Mouse (Mus musculus) limb, embryonic 13.5 days (tissue): Measurements from ENCODE around the gene Rtkn2. TPM values are rescaled to one million over a fixed set of nuclear protein-coding genes. Genes with fewer than 3 reads are reported as not detected.

Source experiments
- ATAC-seq: fragments of 200-750 bp; cut with Nextera tagmentation; 2 replicates; pipeline ENCODE4 v1.8.0; 2017; ENCODE audit warnings: low read depth, moderate number of reproducible peaks, moderate TSS enrichment; ENCODE audit not compliant: low FRiP score
- H3K27ac ChIP-seq: fragments of 300-500 bp; sonication (generic); 2 replicates; pipeline ENCODE4 v1.5.1; 2015; ENCODE audit warnings: inconsistent platforms, mild to moderate bottlenecking, moderate library complexity
- H3K27me3 ChIP-seq: fragments of 300-500 bp; sonication (generic); 2 replicates; pipeline ENCODE4 v1.6.1; 2015; ENCODE audit warnings: mild to moderate bottlenecking, inconsistent platforms
- H3K36me3 ChIP-seq: fragments of 300-500 bp; sonication (generic); 2 replicates; pipeline ENCODE4 v1.6.1; 2015; ENCODE audit warnings: inconsistent platforms, mild to moderate bottlenecking, moderate library complexity
- H3K4me1 ChIP-seq: fragments of 300-500 bp; sonication (generic); 2 replicates; pipeline ENCODE4 v1.6.1; 2015; ENCODE audit warnings: inconsistent platforms
- H3K4me2 ChIP-seq: fragments of 300-500 bp; sonication (generic); replicated peaks from 2 replicates; pipeline ENCODE4 v1.6.1; 2015; ENCODE audit warnings: inconsistent platforms, mild to moderate bottlenecking, moderate library complexity
- H3K4me3 ChIP-seq: fragments of 300-500 bp; sonication (generic); 2 replicates; pipeline ENCODE4 v1.5.1; 2015; ENCODE audit warnings: moderate library complexity, mild to moderate bottlenecking, inconsistent platforms
- H3K9ac ChIP-seq: fragments of 300-500 bp; sonication (generic); 2 replicates; pipeline ENCODE4 v1.6.1; 2015; ENCODE audit warnings: mild to moderate bottlenecking, inconsistent platforms
- H3K9me3 ChIP-seq: fragments of 300-500 bp; sonication (generic); 2 replicates; pipeline ENCODE4 v1.6.1; 2016; ENCODE audit warnings: inconsistent platforms
- WGBS: fragments of 180-500 bp; shearing (Covaris S2); methylation state at CpG from one replicate; pipeline ENCODE4 v1.1.7; 2015; 5-methylcytosine and 5-hydroxymethylcytosine counted together
- polyA plus RNA-seq: library from polyadenylated mRNA; unstranded; fragments of >200 nt; fragmentation: Nextera tagmentation; extraction: Ambion mirVana; gene quantifications from 2 replicates; pipeline ENCODE4 v1.2.1, GENCODE M21; 2015

Rtkn2 gene
- polyA plus RNA-seq, 1 experiment from 2014 or later = 9.2 TPM

DNA sequence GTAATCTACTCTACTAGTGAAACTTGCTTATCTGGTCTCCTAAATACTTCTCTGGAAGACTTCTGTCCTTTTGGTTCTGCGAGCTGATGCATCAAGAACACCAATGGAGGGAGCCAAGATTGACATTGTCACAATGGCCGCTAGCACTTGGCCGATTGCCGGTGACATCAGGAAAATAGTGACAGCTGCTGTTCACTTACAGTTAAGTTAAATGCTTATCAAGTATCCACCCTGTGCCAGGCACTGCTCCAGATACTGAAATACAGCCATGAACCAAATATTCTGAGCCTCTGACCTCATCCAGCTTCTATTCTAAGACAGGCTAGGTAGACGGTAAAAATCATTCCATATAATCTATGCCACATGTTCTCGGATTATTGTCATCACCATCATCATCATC, 123.2 kb downstream of the Rtkn2 start:
- Histone ChIP-seq H3K9ac (no peak overlapping the region), H3K36me3 (peaks cover 36% of the 10 kb centered on the region), H3K4me3 (no peak overlapping the region), H3K4me1 (peaks cover 47% of the 10 kb centered on the region), H3K9me3 (no peaks in the 10 kb centered on the region), H3K4me2 (no peak overlapping the region), H3K27ac (no peak overlapping the region), H3K27me3 (no peaks in the 10 kb centered on the region)
- ATAC-seq = no peak
- WGBS = 88% methylated on average over 6 of the region's 6 CpGs

GRCm38 (mm10) chr10:68103078-68103855, 123.9 kb downstream of the Rtkn2 start:
- WGBS = 49% methylated on average over 6 of the region's 6 CpGs
- H3K27ac ChIP-seq = peak overlapping the region; percentile 67; the same call in 1 of the 2 replicates
- ATAC-seq = no peak
- no peaks in the 10 kb centered on the region for H3K27me3 ChIP-seq
- peaks cover 34% of the 10 kb centered on the region for H3K36me3 ChIP-seq
- peaks cover 47% of the 10 kb centered on the region for H3K4me1 ChIP-seq
- no peak overlapping the region for H3K4me2 ChIP-seq
- H3K9me3 ChIP-seq = no peaks in the 10 kb centered on the region
- H3K4me3 ChIP-seq = no peak overlapping the region
- no peak overlapping the region for H3K9ac ChIP-seq

- 28% methylated on average over 5 of the region's 5 CpGs for WGBS
- H3K36me3 ChIP-seq = peaks cover 36% of the 10 kb centered on the region
- peaks cover 47% of the 10 kb centered on the region for H3K4me1 ChIP-seq
- H3K9me3 ChIP-seq = no peaks in the 10 kb centered on the region
- H3K27me3 ChIP-seq = no peaks in the 10 kb centered on the region
- peak overlapping the region; percentile 67; the same call in 1 of the 2 replicates for H3K27ac ChIP-seq
- H3K9ac ChIP-seq = no peak overlapping the region
- ATAC-seq = peak; percentile 86
- no peak overlapping the region for H3K4me3 ChIP-seq
- H3K4me2 ChIP-seq = no peak overlapping the region
Measured at GRCm38 (mm10) chr10:68103988-68104387, 124.6 kb downstream of the Rtkn2 start.

- no peak overlapping the region for H3K4me2 ChIP-seq
- H3K4me3 ChIP-seq = no peak overlapping the region
- no peaks in the 10 kb centered on the region for H3K9me3 ChIP-seq
- WGBS = 14% methylated on average over 2 of the region's 2 CpGs
- H3K4me1 ChIP-seq = peaks cover 47% of the 10 kb centered on the region
- H3K27me3 ChIP-seq = no peaks in the 10 kb centered on the region
- no peak overlapping the region for H3K9ac ChIP-seq
- peak overlapping the region; percentile 61; the same call in 1 of the 2 replicates for H3K27ac ChIP-seq
- H3K36me3 ChIP-seq = peaks cover 41% of the 10 kb centered on the region
- no peak for ATAC-seq
Measured at GRCm38 (mm10) chr10:68104481-68104880, 125.1 kb downstream of the Rtkn2 start.

DNA sequence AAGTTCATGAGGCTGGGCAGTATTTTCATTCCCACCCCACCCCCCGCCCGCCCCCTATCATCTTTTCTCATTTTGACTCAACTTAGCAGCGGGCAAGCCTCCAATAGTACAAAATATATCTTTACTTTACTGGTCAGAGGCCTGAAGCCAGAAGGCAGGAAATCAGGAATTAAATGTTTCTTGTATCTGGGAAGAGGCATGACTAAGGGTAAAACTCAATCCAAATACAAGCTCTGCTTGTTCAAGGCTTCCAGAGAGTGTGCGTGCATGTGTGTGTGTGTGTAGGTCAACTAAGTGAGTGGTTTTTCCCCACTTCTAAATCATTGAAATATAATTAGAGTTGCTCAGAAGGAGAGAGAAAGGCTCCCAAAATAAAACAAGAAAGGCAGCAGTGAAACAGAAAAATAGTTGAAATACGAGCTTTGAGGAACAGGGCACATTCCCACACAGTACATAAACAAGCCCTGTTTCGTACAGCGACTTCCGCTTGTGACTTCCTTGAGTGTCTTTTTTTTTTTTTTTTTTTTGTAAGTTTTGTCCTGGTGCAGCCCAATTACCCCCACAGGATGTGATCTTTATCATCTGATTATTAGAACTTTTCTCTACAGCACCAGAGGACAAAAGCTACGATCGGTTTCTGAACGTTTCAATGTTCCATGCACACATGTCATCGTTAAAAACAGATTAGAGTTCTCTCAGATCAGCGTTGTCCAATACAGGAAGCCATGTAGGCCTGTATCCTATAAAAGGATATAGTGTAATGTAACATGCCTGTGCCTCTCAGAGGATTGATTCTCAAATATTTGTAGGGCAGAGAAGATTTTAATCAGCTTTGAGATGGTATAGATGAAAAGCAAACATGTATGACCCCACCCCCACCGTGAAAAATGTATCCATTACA, 125.8 kb downstream of the Rtkn2 start:
- H3K4me2 ChIP-seq = no peak overlapping the region
- H3K9ac ChIP-seq = no peak overlapping the region
- H3K4me3 ChIP-seq = no peak overlapping the region
- WGBS = 35% methylated on average over 14 of the region's 14 CpGs
- H3K36me3 ChIP-seq = peaks cover 43% of the 10 kb centered on the region
- ATAC-seq = no peak
- H3K27me3 ChIP-seq = no peaks in the 10 kb centered on the region
- peak overlapping the region; percentile 61 for H3K27ac ChIP-seq
- no peaks in the 10 kb centered on the region for H3K9me3 ChIP-seq
- H3K4me1 ChIP-seq = peaks cover 47% of the 10 kb centered on the region

DNA sequence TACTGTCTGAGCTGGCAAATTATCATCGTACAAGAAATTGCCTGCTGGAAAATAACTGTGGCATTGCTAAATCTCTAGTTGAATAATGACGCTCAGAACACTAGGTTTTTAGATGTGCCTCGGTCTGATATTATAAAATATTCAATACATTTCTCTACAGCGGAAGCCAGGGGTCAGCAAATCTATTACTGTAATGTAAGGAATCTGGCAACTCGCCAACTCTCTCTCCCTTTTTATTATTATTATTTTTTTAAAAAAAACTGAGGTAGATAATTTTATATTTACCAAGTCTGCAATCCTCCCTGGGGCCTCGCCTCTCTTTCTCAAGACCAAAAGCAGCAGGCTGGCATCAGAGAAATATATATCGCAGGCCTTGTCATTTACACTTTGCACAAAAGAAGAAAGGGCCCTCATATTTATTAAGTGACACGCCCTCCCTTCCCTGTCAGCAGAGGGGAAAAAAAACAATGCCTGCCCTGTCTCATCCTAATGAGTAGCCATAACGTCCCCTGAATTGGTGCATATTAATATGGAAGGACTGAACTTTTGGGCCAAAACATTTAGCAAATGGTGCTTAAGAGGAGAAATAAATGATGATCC, 127.1 kb downstream of the Rtkn2 start:
- Histone ChIP-seq H3K4me3 (no peak overlapping the region), H3K4me2 (no peak overlapping the region), H3K9ac (no peak overlapping the region), H3K36me3 (peaks cover 30% of the 10 kb centered on the region), H3K9me3 (no peaks in the 10 kb centered on the region), H3K4me1 (peaks cover 51% of the 10 kb centered on the region), H3K27ac (no peak overlapping the region), H3K27me3 (no peaks in the 10 kb centered on the region)
- ATAC-seq = no peak
- WGBS = 65% methylated on average over 9 of the region's 9 CpGs

- no peak overlapping the region for H3K4me2 ChIP-seq
- no peak for ATAC-seq
- 87% methylated on average over 6 of the region's 6 CpGs for WGBS
- no peaks in the 10 kb centered on the region for H3K27me3 ChIP-seq
- no peaks in the 10 kb centered on the region for H3K9me3 ChIP-seq
- H3K27ac ChIP-seq = no peak overlapping the region; the same call in 1 of the 2 replicates
- peaks cover 22% of the 10 kb centered on the region for H3K36me3 ChIP-seq
- peaks cover 53% of the 10 kb centered on the region for H3K4me1 ChIP-seq
- no peak overlapping the region for H3K9ac ChIP-seq
- no peak overlapping the region for H3K4me3 ChIP-seq
Measured at GRCm38 (mm10) chr10:68107716-68108115, 128.3 kb downstream of the Rtkn2 start.

Other genes with a start within 250 kb of the Rtkn2 start
- 2.0 and 2.9 TPM in 2 replicates for gene Zfp365, start 66.9 kb upstream of the Rtkn2 start, polyA plus RNA-seq